Mouse (Mus musculus) cerebellum, adult 8-10 months (tissue): ENCODE data around the gene Rad9b.
A peak's percentile ranks its signal among the peaks of the same experiment; 100 is the strongest.
"Not testable (repeated sequence)": the region's sequence is repeated elsewhere in the genome, so short reads cannot be mapped to it uniquely, and the experiment has no call there.

Experiments used
- DNase-seq: peaks from one replicate; pipeline ENCODE4 v3.0.0; 2022

Rad9b gene

GRCm38 (mm10) chr5:122354492-122355067, 547 bp upstream of the Rad9b start:
- DNase-seq = no peak

GRCm38 (mm10) chr5:122345777-122346176, 8.3 kb downstream of the Rad9b start:
- no peak for DNase-seq

GRCm38 (mm10) chr5:122344260-122344659, 9.8 kb downstream of the Rad9b start:
- peak; percentile 83 for DNase-seq

- no peak for DNase-seq
Measured at GRCm38 (mm10) chr5:122343768-122344167, 10.3 kb downstream of the Rad9b start.

GRCm38 (mm10) chr5:122342874-122343273, 11.2 kb downstream of the Rad9b start:
- DNase-seq = no peak

- DNase-seq = no peak
Measured at GRCm38 (mm10) chr5:122336554-122337294, 17.3 kb downstream of the Rad9b start.

- no peak for DNase-seq
Measured at GRCm38 (mm10) chr5:122334682-122335081, 19.4 kb downstream of the Rad9b start.

- no peak for DNase-seq
Measured at GRCm38 (mm10) chr5:122330269-122330668, 23.8 kb downstream of the Rad9b start.

- DNase-seq = no peak
Measured at GRCm38 (mm10) chr5:122327283-122327682, 26.8 kb downstream of the Rad9b start.

GRCm38 (mm10) chr5:122325477-122325876, 28.6 kb downstream of the Rad9b start:
- DNase-seq = peak; percentile 52

GRCm38 (mm10) chr5:122324608-122325431, 29.2 kb downstream of the Rad9b start:
- DNase-seq = peak; percentile 85

GRCm38 (mm10) chr5:122323523-122323922, 30.5 kb downstream of the Rad9b start:
- DNase-seq = no peak

- no peak for DNase-seq
Measured at GRCm38 (mm10) chr5:122320205-122320781, 33.7 kb downstream of the Rad9b start.

- peak; percentile 11 for DNase-seq
Measured at GRCm38 (mm10) chr5:122319474-122320204, 34.4 kb downstream of the Rad9b start.

GRCm38 (mm10) chr5:122318976-122319375, 35.1 kb downstream of the Rad9b start:
- DNase-seq = not testable (repeated sequence)

- DNase-seq = peak; percentile 30
Measured at GRCm38 (mm10) chr5:122318100-122318499, 35.9 kb downstream of the Rad9b start.

GRCm38 (mm10) chr5:122317329-122318045, 36.5 kb downstream of the Rad9b start:
- peak; percentile 52 for DNase-seq

- peak; percentile 88 for DNase-seq
Measured at GRCm38 (mm10) chr5:122314966-122315667, 38.9 kb downstream of the Rad9b start.

GRCm38 (mm10) chr5:122312942-122313684, 40.9 kb downstream of the Rad9b start:
- DNase-seq = no peak

- DNase-seq = no peak
Measured at GRCm38 (mm10) chr5:122312346-122312745, 41.7 kb downstream of the Rad9b start.
